Mouse (Mus musculus): ENCODE data around the gene Eif2b4.

DNA sequence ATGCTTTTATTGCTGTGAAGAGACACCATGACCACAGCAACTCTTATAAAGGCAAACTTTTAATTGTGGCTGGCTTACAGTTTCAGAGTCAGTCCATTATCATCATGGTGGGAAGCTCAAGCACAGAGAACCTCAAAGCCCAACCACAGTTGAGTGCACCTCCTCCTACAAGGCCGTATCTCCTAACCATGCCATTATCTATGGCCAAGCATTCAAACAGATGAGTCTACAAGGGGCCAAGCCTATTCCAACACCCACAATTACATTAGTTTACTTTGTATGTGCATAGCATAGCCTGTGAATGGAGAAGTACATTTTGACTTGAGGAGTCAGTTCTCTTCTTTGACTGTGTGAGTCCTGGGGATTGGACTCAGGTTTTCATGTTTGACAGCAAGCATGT lies 28.4 kb downstream of the Eif2b4 start:
- TF ChIP-seq CTCF (IDR thresholded peaks at IDR 0.05; ENCODE audit: borderline replicate concordance, insufficient read depth, low read length): no peak
- no peak for TF ChIP-seq POLR2A (IDR thresholded peaks at IDR 0.05; ENCODE audit: low read depth, low read length)

Data from embryonic fibroblast, embryonic 13.5 days (primary cell).